7 mouse cellular contexts compared by ENCODE assay signal in the genomic region with DNA sequence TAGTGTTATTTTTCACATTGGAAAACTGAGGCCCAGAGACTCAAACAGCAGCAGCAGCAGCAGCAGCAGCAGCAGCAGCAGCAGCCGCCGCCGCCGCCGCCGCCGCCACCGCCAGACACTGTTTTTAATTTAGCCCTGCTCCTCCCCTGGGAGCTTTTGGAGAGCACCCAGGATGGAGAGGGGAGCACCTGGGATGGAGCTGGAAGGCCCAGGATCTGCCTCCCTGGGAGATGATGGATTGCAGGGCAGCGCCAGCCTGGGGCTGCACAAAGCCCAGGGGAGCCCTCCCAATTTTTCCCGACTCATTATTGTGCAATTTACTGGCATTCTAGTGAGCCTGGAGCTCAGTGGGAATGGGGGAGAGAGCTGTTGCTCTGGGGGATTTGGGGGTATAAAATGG. TPM values are rescaled to one million over a fixed set of nuclear protein-coding genes. Genes with fewer than 3 reads are reported as not detected.
A peak's percentile ranks its signal among the peaks of the same experiment; 100 is the strongest.
DNase-seq lines count a peak whose midpoint lies in the region; ATAC-seq lines count a peak whose summit lies in the region.

No protein-coding gene starts in this region.

- no peak for ATAC-seq in forebrain, embryonic 15.5 days (replicated peaks)
- ATAC-seq in hindbrain, embryonic 15.5 days (ENCODE audit: low FRiP score, low read depth), result peak; percentile 2; the same call in 1 of the 2 replicates
- ATAC-seq in midbrain, embryonic 12.5 days (ENCODE audit: low FRiP score, low read depth), result no peak

- peak overlapping the region; percentile 39; the same call in 1 of the 2 replicates for H3K27ac ChIP-seq in forebrain, embryonic 15.5 days (replicated peaks)
- H3K27ac ChIP-seq in hindbrain, embryonic 15.5 days (replicated peaks), result peak overlapping the region; percentile 35; the same call in 1 of the 2 replicates
- peak overlapping the region; percentile 65; the same call in 1 of the 2 replicates for H3K27ac ChIP-seq in midbrain, embryonic 12.5 days (replicated peaks)

- no peaks in the 10 kb centered on the region for H3K9me3 ChIP-seq in forebrain, embryonic 15.5 days
- no peaks in the 10 kb centered on the region for H3K9me3 ChIP-seq in hindbrain, embryonic 15.5 days
- no peaks in the 10 kb centered on the region for H3K9me3 ChIP-seq in midbrain, embryonic 12.5 days

- peak; percentile 37 for DNase-seq in urinary bladder, postnatal 14 days (ENCODE audit: low spot score)
- no peak for DNase-seq in urinary bladder, postnatal 25 days (ENCODE audit: low spot score)
- DNase-seq in frontal cortex, postnatal 14 days (ENCODE audit: low spot score in 2 of 2), result no peak
- no peak for DNase-seq in left cerebral cortex, adult 8-10 months (ENCODE audit: low spot score in 2 of 2)

- 0% methylated on average over 10 of the region's 10 CpGs for WGBS in forebrain, embryonic 15.5 days
- WGBS in hindbrain, embryonic 15.5 days, result 7% methylated on average over 10 of the region's 10 CpGs
- WGBS in midbrain, embryonic 12.5 days, result 0% methylated on average over 10 of the region's 10 CpGs

- peaks cover 39% of the 10 kb centered on the region for H3K4me1 ChIP-seq in forebrain, embryonic 15.5 days
- H3K4me1 ChIP-seq in hindbrain, embryonic 15.5 days (replicated peaks), result peaks cover 43% of the 10 kb centered on the region
- peaks cover 39% of the 10 kb centered on the region for H3K4me1 ChIP-seq in midbrain, embryonic 12.5 days

- H3K9ac ChIP-seq in forebrain, embryonic 15.5 days (replicated peaks), result peak overlapping the region; percentile 19; the same call in 1 of the 2 replicates
- H3K9ac ChIP-seq in hindbrain, embryonic 15.5 days, result no peak overlapping the region
- H3K9ac ChIP-seq in midbrain, embryonic 12.5 days (replicated peaks), result peak overlapping the region; percentile 35

- H3K4me2 ChIP-seq in forebrain, embryonic 15.5 days (replicated peaks), result peak overlapping the region; percentile 33
- H3K4me2 ChIP-seq in hindbrain, embryonic 15.5 days, result peak overlapping the region; percentile 40
- H3K4me2 ChIP-seq in midbrain, embryonic 12.5 days (replicated peaks), result peak overlapping the region; percentile 42

- no peaks in the 10 kb centered on the region for H3K36me3 ChIP-seq in forebrain, embryonic 15.5 days
- no peaks in the 10 kb centered on the region for H3K36me3 ChIP-seq in hindbrain, embryonic 15.5 days
- H3K36me3 ChIP-seq in midbrain, embryonic 12.5 days, result no peaks in the 10 kb centered on the region

- H3K27me3 ChIP-seq in forebrain, embryonic 15.5 days, result peaks cover 41% of the 10 kb centered on the region
- peaks cover 52% of the 10 kb centered on the region for H3K27me3 ChIP-seq in hindbrain, embryonic 15.5 days
- H3K27me3 ChIP-seq in midbrain, embryonic 12.5 days, result peaks cover 95% of the 10 kb centered on the region

- no peak overlapping the region; the same call in 1 of the 2 replicates for H3K4me3 ChIP-seq in forebrain, embryonic 15.5 days
- H3K4me3 ChIP-seq in hindbrain, embryonic 15.5 days, result peak overlapping the region; percentile 3; the same call in 1 of the 2 replicates
- H3K4me3 ChIP-seq in midbrain, embryonic 12.5 days, result no peak overlapping the region

RNA-seq across cellular contexts. Expression of a gene that starts 4.3 kb away (rescaled TPM):
- 3.0 and 4.2 TPM in 2 replicates for polyA plus RNA-seq in forebrain, embryonic 15.5 days (2015; fragmentation: Nextera tagmentation; extraction: Ambion mirVana)
- polyA plus RNA-seq in hindbrain, embryonic 15.5 days (2015; fragmentation: Nextera tagmentation; extraction: Ambion mirVana), result 8.7 and 9.8 TPM in 2 replicates
- 2.9 and 5.1 TPM in 2 replicates for polyA plus RNA-seq in midbrain, embryonic 12.5 days (2016; fragmentation: Nextera tagmentation; extraction: Ambion mirVana)
- 10 to 100 TPM; 10.3 to 17.2 (median 14.0) TPM for total RNA-seq in left cerebral cortex, adult 8-10 months (2022)

RNA-seq across cellular contexts. Expression of a gene that starts 9.5 kb away (rescaled TPM):
- polyA plus RNA-seq in forebrain, embryonic 15.5 days (2015; fragmentation: Nextera tagmentation; extraction: Ambion mirVana), result 3.0 and 3.1 TPM in 2 replicates
- 1.7 and 2.1 TPM in 2 replicates for polyA plus RNA-seq in hindbrain, embryonic 15.5 days (2015; fragmentation: Nextera tagmentation; extraction: Ambion mirVana)
- polyA plus RNA-seq in midbrain, embryonic 12.5 days (2016; fragmentation: Nextera tagmentation; extraction: Ambion mirVana), result 2.5 and 2.6 TPM in 2 replicates
- 1 to 10 TPM; 3.3 to 5.4 (median 3.9) TPM for total RNA-seq in left cerebral cortex, adult 8-10 months (2022)

RNA-seq across cellular contexts. Expression of a gene that starts 22.2 kb away (rescaled TPM):
- polyA plus RNA-seq in forebrain, embryonic 15.5 days (2015; fragmentation: Nextera tagmentation; extraction: Ambion mirVana), result 27.3 and 28.0 TPM in 2 replicates
- 46.6 and 46.9 TPM in 2 replicates for polyA plus RNA-seq in hindbrain, embryonic 15.5 days (2015; fragmentation: Nextera tagmentation; extraction: Ambion mirVana)
- polyA plus RNA-seq in midbrain, embryonic 12.5 days (2016; fragmentation: Nextera tagmentation; extraction: Ambion mirVana), result 17.8 and 17.9 TPM in 2 replicates
- total RNA-seq in left cerebral cortex, adult 8-10 months (2022), result 10 to 100 TPM; 36.2 to 42.3 (median 39.2) TPM

RNA-seq across cellular contexts. Expression of a gene that starts 31.0 kb away (rescaled TPM):
- polyA plus RNA-seq in forebrain, embryonic 15.5 days (2015; fragmentation: Nextera tagmentation; extraction: Ambion mirVana), result 56.5 and 56.7 TPM in 2 replicates
- polyA plus RNA-seq in hindbrain, embryonic 15.5 days (2015; fragmentation: Nextera tagmentation; extraction: Ambion mirVana), result 49.0 and 49.1 TPM in 2 replicates
- polyA plus RNA-seq in midbrain, embryonic 12.5 days (2016; fragmentation: Nextera tagmentation; extraction: Ambion mirVana), result 52.8 and 54.1 TPM in 2 replicates
- total RNA-seq in left cerebral cortex, adult 8-10 months (2022), result 10 to 100 TPM; 21.8 to 27.9 (median 25.2) TPM

RNA-seq across cellular contexts. Expression of a gene that starts 31.7 kb away (rescaled TPM):
- polyA plus RNA-seq in forebrain, embryonic 15.5 days (2015; fragmentation: Nextera tagmentation; extraction: Ambion mirVana), result 11.5 and 12.6 TPM in 2 replicates
- 19.4 and 23.6 TPM in 2 replicates for polyA plus RNA-seq in hindbrain, embryonic 15.5 days (2015; fragmentation: Nextera tagmentation; extraction: Ambion mirVana)
- 6.3 and 7.4 TPM in 2 replicates for polyA plus RNA-seq in midbrain, embryonic 12.5 days (2016; fragmentation: Nextera tagmentation; extraction: Ambion mirVana)
- 10 to 100 TPM; 39.7 to 47.9 (median 43.1) TPM for total RNA-seq in left cerebral cortex, adult 8-10 months (2022)
